Mouse (Mus musculus) G1E (cell line): ENCODE results near the gene Slc26a6. TPM values are rescaled to one million over a fixed set of nuclear protein-coding genes. Genes with fewer than 3 reads are reported as not detected.

Experiments
- ATAC-seq: 2 replicates; pipeline ENCODE4 v1.8.0; 2016; ENCODE audit warnings: mild to moderate bottlenecking; ENCODE audit not compliant: insufficient number of reproducible peaks, poor library complexity, low FRiP score, severe bottlenecking; ENCODE audit errors: extremely low read depth
- DNase-seq: peaks from one replicate; pipeline ENCODE4 v3.0.0; 2012; ENCODE audit warnings: low spot score
- H3K27me3 ChIP-seq: 2 replicates; pipeline ENCODE4 v1.6.1; 2012; ENCODE audit warnings: mild to moderate bottlenecking, low read length, inconsistent platforms; ENCODE audit not compliant: insufficient read depth
- H3K36me3 ChIP-seq: replicated peaks from 2 replicates; pipeline ENCODE3; 2012; ENCODE audit warnings: mild to moderate bottlenecking, inconsistent platforms
- H3K4me1 ChIP-seq: 2 replicates; pipeline ENCODE4 v1.6.1; 2012; ENCODE audit warnings: low read depth, low read length, inconsistent platforms, mixed read lengths; ENCODE audit not compliant: insufficient read depth
- H3K4me3 ChIP-seq: 2 replicates; pipeline ENCODE4 v1.5.1; 2012; ENCODE audit warnings: low read depth, mild to moderate bottlenecking, inconsistent platforms, low read length, moderate library complexity, mixed read lengths
- H3K9me3 ChIP-seq: replicated peaks from 2 replicates; pipeline ENCODE4 v1.6.1; 2012; ENCODE audit warnings: inconsistent platforms
- CTCF ChIP-seq: IDR thresholded peaks from 2 replicates; pipeline ENCODE4 v1.5.1; 2012; ENCODE audit warnings: low read depth, low read length, inconsistent platforms, mixed read lengths
- GATA1 ChIP-seq: IDR thresholded peaks from 2 replicates; pipeline ENCODE4 v1.6.1; 2012; ENCODE audit warnings: borderline replicate concordance, low read length, inconsistent platforms, mixed read lengths
- GATA2 ChIP-seq: IDR thresholded peaks from 2 replicates; pipeline ENCODE4 v1.6.1; 2012; ENCODE audit warnings: low read depth, low read length, inconsistent platforms, borderline replicate concordance
- POLR2AphosphoS5 ChIP-seq: IDR thresholded peaks from 2 replicates; pipeline ENCODE4 v1.6.1; 2012; ENCODE audit warnings: low read depth, low read length, inconsistent platforms; ENCODE audit not compliant: insufficient replicate concordance
- TAL1 ChIP-seq: conservative IDR thresholded peaks from 2 replicates; pipeline ENCODE4 v1.6.1; 2012; ENCODE audit warnings: low read depth, low read length, inconsistent platforms, mixed read lengths
- polyA plus RNA-seq: library from polyadenylated mRNA; stranded (reverse); fragments of >175 nt; gene quantifications from 2 replicates; pipeline ENCODE4 v1.2.3, GENCODE M21; 2012
- total RNA-seq, 2 experiments: library from RNA; stranded (forward) in 1 of 2; stranded (reverse) in 1 of 2; fragments of 200-1000 nt in 1 of 2; fragments of >200 nt in 1 of 2; fragmentation: Nextera tagmentation in 1 of 2; gene quantifications; 2 replicates each; pipeline ENCODE4 v1.2.3; 2014 to 2017

Gene Slc26a6
- total RNA-seq (2014; fragmentation: Nextera tagmentation) (1.0 and 3.6 TPM in 2 replicates), total RNA-seq (2017) (2.3 and 3.1 TPM in 2 replicates), polyA plus RNA-seq (2.4 and 3.5 TPM in 2 replicates)

DNA sequence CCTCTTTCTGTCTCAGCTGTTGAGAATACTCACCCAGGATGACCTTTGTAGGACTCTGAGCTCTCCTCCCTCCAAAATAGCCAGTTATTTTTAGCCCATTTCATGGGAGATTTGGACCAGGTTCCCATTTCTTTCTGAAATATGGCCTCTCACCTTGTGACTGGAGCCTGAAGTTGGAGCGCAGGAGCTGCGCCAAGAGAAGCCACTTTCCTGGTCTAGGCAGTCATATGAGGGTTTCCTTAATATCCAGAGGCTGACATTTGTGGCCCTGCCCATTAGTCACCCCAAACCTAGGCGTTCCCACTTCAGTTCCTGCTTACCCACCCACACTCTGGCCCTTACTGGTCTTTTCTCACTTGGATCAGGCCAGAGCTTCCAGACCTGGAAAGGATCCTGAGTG is at the start of gene Slc26a6:
Gene Slc26a6, plus strand, starts transcription at position 308 of the 400 bp plus-strand sequence.
- ATAC-seq, result no peak
- peak within 1 kb of the TSS; percentile 79 for H3K4me3 ChIP-seq
- H3K36me3 ChIP-seq, result peaks cover 25% of the 10 kb centered on the region
- no peak for DNase-seq
- peaks cover 29% of the 10 kb centered on the region for H3K4me1 ChIP-seq
- H3K9me3 ChIP-seq, result no peaks in the 10 kb centered on the region
- no peak for TF ChIP-seq GATA1
- no peak for TF ChIP-seq GATA2
- TF ChIP-seq CTCF, result no peak
- peaks cover 15% of the 10 kb centered on the region for H3K27me3 ChIP-seq

DNA sequence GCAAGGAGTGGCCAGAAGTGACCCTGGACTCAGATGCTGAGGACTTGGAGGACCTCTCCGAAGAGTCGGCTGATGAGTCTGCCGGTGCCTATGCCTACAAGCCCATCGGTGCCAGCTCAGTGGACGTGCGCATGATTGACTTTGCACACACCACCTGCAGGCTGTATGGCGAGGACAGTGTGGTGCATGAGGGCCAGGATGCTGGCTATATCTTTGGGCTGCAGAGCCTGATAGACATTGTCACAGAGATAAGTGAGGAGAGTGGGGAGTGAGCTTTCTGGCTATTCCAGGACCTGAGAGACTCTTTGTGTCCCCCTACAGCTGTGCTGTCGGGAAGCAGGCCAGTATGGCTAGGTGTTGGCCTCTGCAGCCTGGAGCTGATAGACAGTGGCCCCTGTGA is 47.3 kb upstream of the Slc26a6 start:
- Histone ChIP-seq H3K36me3 (peaks cover 82% of the 10 kb centered on the region), H3K9me3 (no peaks in the 10 kb centered on the region), H3K4me3 (no peak overlapping the region), H3K4me1 (peaks cover 49% of the 10 kb centered on the region), H3K27me3 (no peaks in the 10 kb centered on the region)
- DNase-seq, result no peak
- ATAC-seq, result no peak
- TF ChIP-seq GATA2 (no peak), TAL1 (no peak), CTCF (no peak), GATA1 (no peak), POLR2AphosphoS5 (no peak)

DNA sequence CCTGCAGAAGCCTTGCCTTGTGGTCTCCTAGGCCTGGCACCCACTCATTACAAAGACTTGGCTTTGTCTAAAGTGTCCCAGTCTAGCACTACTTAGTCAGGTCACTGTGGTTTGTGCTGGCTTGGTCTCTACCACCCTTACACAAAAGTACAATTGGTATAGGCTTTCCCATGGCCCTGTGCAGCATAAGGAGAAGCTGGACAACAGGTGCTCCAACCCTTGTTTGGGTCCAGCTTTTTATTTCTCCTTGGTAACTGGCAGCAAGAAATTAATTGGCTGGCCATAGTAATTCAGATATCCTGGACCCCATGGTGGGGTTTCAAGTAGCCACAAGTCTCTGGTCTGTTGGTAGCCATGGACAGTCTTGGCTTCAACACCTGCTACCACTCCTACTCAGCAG is 46.7 kb upstream of the Slc26a6 start:
- ATAC-seq (no peak), DNase-seq (no peak)
- no peak overlapping the region for H3K4me3 ChIP-seq
- H3K4me1 ChIP-seq, result peaks cover 49% of the 10 kb centered on the region
- H3K9me3 ChIP-seq, result no peaks in the 10 kb centered on the region
- H3K36me3 ChIP-seq, result peaks cover 82% of the 10 kb centered on the region
- TF ChIP-seq GATA2, result no peak
- no peak for TF ChIP-seq GATA1
- TF ChIP-seq TAL1, result no peak
- TF ChIP-seq POLR2AphosphoS5, result no peak
- no peak for TF ChIP-seq CTCF
- no peaks in the 10 kb centered on the region for H3K27me3 ChIP-seq

DNA sequence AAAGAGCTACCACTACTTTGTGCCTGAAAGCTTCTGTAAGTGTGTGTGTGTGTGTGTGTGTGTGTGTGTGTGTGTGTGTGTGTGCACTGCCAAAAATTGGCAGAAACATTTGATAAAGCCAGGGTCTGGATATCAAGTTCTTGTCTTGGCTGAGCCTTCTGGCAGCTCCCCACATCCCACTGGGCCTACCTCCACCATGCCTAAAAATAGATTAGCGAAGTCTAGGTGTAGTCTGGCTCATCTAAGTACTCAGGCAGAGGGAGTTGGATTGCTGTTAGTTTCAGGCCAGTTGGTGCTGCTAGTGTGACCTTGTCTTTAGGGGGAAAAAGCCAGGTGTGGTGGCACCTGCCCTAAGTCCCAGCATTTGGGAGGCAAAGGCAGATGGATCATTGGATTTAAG is 46.3 kb upstream of the Slc26a6 start:
- H3K9me3 ChIP-seq, result no peaks in the 10 kb centered on the region
- no peaks in the 10 kb centered on the region for H3K27me3 ChIP-seq
- ATAC-seq, result no peak
- H3K4me1 ChIP-seq, result peaks cover 47% of the 10 kb centered on the region
- TF ChIP-seq POLR2AphosphoS5, result no peak
- TF ChIP-seq GATA1, result no peak
- no peak for TF ChIP-seq TAL1
- TF ChIP-seq GATA2, result no peak
- TF ChIP-seq CTCF, result no peak
- no peak overlapping the region for H3K4me3 ChIP-seq
- no peak for DNase-seq
- peaks cover 82% of the 10 kb centered on the region for H3K36me3 ChIP-seq

DNA sequence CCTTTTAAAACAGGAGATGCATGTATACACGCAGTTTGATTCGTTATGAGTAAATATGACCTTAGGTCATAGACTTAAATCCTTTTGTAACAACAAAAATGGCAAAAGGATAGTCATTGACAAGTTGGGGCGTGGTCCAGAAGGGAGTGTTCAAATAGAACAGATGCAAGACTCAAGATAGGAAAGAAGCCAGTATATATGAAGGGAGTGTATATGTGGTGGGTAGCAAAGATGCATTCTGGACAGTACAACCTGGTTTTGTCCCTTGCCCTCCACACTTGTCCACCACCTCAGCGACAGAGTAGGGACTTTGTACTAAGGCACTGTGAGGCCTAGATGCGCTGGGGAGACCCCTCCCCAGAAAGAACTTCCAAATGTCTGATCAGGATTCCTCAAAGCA is 45.4 kb upstream of the Slc26a6 start:
- peak overlapping the region; percentile 96; the same call in 1 of the 2 replicates for H3K4me3 ChIP-seq
- no peaks in the 10 kb centered on the region for H3K27me3 ChIP-seq
- no peaks in the 10 kb centered on the region for H3K9me3 ChIP-seq
- TF ChIP-seq GATA2 (no peak), TAL1 (no peak), GATA1 (no peak), POLR2AphosphoS5 (no peak), CTCF (no peak)
- DNase-seq, result no peak
- ATAC-seq, result no peak
- peaks cover 83% of the 10 kb centered on the region for H3K36me3 ChIP-seq
- H3K4me1 ChIP-seq, result peaks cover 46% of the 10 kb centered on the region

DNA sequence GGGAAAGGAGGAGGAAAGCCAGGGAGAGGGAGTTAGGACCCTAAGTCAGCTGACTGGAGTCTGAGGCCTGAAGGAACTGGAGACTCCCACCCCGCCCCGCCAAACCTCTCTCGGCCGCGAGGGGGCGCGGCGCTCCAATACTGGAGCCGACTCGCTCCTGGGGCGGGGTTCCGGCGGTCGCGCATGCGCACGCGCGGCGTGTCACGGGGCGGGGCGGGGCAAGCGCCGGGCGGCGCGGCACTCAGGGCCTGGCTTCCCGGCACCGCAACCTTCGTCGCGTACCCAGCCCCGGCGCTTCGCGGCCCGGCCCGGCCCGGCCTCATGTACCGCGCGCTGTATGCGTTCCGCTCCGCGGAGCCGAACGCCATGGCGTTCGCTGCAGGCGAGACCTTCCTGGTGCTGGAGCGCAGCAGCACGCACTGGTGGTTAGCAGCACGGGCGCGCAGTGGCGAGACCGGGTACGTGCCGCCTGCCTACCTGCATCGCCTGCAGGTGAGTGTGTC is 44.9 kb upstream of the Slc26a6 start, which contains the start of gene Nckipsd:
Gene Nckipsd, plus strand, starts transcription at position 206 of the 503 bp plus-strand sequence.
- Histone ChIP-seq H3K36me3 (peaks cover 86% of the 10 kb centered on the region), H3K9me3 (no peaks in the 10 kb centered on the region), H3K27me3 (no peaks in the 10 kb centered on the region), H3K4me3 (peak within 1 kb of the TSS; percentile 96), H3K4me1 (peaks cover 46% of the 10 kb centered on the region)
- peak; percentile 72 for TF ChIP-seq CTCF
- TF ChIP-seq POLR2AphosphoS5, result no peak
- TF ChIP-seq TAL1, result no peak
- DNase-seq, result peak; percentile 89
- peak; percentile 40 for ATAC-seq

DNA sequence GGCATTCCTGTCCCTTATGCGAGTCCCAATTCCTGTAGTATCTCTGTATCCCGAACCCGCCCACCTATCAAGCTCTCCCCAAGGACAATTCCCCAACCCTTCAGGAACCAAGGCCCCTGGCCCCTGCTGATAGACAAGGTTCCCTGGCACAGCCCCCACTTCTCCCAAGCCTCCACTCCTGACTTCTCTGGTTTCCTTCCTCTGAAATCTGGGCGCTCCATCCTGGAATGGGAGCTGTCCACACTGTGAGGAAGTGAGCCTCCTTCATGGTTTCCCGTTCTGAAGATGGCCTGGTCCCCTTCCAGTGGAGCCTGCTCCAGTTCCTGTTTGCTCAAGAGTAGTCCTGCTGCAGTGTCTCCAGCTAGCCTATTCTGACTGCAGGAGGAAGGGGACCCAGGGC is 43.9 kb upstream of the Slc26a6 start:
- TF ChIP-seq POLR2AphosphoS5 (no peak), TAL1 (no peak), GATA2 (no peak)
- H3K36me3 ChIP-seq, result peaks cover 86% of the 10 kb centered on the region
- H3K9me3 ChIP-seq, result no peaks in the 10 kb centered on the region
- H3K27me3 ChIP-seq, result no peaks in the 10 kb centered on the region
- H3K4me1 ChIP-seq, result peaks cover 46% of the 10 kb centered on the region
- ATAC-seq, result no peak
- H3K4me3 ChIP-seq, result peak overlapping the region; percentile 96; the same call in 1 of the 2 replicates
- DNase-seq, result no peak
